Mouse (Mus musculus) cerebellum, adult 11-12 months (tissue): ENCODE measurements around the gene Prodh2.

ENCODE experiments used
- DNase-seq: peaks from one replicate; pipeline ENCODE4 v3.0.0; 2022

Prodh2 gene

GRCm38 (mm10) chr7:30550603-30551002 lies 57.2 kb downstream of the Prodh2 start:
- no peak for DNase-seq

- DNase-seq, result peak; percentile 51
Measured at GRCm38 (mm10) chr7:30551445-30552101, 58.2 kb downstream of the Prodh2 start.

- peak; percentile 98 for DNase-seq
Measured at GRCm38 (mm10) chr7:30552102-30553020, 58.9 kb downstream of the Prodh2 start, which contains the start of the genes Hspb6 and Proser3. Hspb6 (plus strand) TSS chr7:30552178. Proser3 (minus strand) TSS chr7:30552299.

- peak; percentile 79 for DNase-seq
Measured at GRCm38 (mm10) chr7:30553021-30553589, 59.7 kb downstream of the Prodh2 start.

- DNase-seq, result peak; percentile 68
Measured at GRCm38 (mm10) chr7:30553810-30554584, 60.6 kb downstream of the Prodh2 start.

GRCm38 (mm10) chr7:30556894-30557536 lies 63.6 kb downstream of the Prodh2 start:
- DNase-seq, result peak; percentile 57

DNA sequence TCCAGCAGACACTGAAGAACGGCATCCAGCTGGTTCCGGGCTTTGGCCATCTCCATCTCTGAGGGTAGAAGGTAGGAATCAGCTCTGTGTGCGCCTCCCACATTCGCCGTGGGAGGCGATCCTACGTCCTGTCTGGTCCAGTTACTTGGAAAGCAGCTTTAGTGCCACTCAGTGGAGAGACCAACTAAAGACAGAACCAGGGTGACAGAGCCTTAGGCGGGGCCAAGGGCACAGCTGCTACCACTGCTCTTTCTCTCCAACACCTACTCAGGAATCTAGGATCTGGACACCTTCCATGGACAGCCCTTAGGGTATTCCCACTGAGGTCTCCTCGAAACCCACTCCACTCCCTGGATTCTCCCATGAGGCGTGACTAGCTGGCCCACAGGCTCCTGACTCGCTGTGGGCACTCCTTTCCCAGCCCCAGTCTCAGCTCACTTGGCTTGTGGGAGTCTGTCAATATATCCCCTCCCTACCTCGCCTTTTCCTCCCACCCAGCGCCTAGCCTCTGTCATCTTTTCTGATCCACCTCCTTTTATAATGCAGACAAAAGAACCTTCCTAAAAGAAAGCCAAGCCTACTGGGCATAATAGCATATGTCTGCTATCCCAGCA lies 64.6 kb downstream of the Prodh2 start:
- DNase-seq, result peak; percentile 51

- no peak for DNase-seq
Measured at GRCm38 (mm10) chr7:30558656-30559442, 65.4 kb downstream of the Prodh2 start.

DNA sequence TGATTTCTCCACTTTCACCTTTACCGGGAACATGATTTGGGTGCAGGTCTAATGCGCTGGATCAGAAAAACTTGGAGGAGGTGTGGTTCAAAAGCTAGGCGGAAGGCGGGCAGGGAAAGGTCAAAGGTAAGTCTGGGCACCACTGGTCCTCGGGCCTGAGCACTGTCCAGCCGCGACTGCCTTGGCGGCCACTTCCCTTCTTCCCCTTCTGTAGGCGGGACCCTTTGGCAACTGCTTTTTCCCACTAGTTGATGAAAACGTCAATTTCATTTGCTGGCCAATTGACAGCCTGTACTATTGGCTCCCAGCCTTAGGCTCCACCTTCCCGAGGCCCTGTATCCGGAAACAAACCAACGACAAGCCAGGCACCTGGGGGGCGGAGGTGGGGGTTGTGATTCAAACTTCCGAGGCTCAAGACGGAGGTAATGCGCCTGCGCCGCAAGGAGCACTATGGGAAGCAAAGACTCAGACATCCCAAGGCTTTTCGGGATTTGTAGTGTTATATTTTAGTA lies 66.1 kb downstream of the Prodh2 start, which contains the start of gene Lin37:
TSS of gene Lin37 (minus strand) at position 396 of the 512 bp plus-strand sequence.
- DNase-seq, result peak; percentile 100

- no peak for DNase-seq
Measured at GRCm38 (mm10) chr7:30560296-30560695, 66.9 kb downstream of the Prodh2 start.

DNA sequence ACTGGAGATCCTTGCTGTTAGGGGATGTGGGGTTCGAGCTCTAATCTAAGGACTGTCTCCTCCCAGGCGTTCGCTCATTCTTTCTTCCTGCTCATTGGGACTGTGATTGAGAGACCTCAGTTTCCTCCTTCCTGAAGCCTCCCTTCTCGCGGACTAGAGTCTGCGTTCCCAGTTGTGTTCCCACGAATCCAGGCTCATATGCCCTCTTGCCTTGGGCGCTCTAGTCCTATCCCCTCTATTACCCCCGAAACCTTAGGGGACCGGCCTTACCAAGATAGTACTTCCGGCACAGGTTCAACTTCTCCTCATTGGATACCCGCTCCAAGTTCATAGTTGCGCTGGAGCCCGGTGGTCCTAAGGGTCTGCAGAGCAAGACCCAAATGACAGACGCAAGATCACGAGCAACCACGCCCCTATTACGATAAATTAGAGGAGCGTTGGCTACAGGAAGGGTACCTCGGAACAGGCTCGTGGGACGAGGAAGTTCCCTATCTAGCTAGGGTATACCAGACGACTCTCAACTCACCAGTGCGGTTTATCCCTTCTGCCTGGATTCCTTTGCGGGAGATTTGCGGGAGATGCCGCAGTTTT lies 69.2 kb downstream of the Prodh2 start:
- DNase-seq, result no peak
